Mouse (Mus musculus): ENCODE data around the gene Lage3. TPM values are rescaled to one million over a fixed set of nuclear protein-coding genes. Genes with fewer than 3 reads are reported as not detected.
A peak's percentile ranks its signal among the peaks of the same experiment; 100 is the strongest.

Lage3 gene
- polyA plus RNA-seq (2012; fragmentation: generic; extraction: Trizol): 41.6 TPM

GRCm38 (mm10) chrX:74353467-74353770, at the start of gene Lage3:
Gene Lage3, minus strand, starts transcription at chrX:74353618.
- H3K36me3 ChIP-seq (ENCODE audit: control insufficient read depth, insufficient read depth): no peaks in the 10 kb centered on the region
- TF ChIP-seq MYOD1 (IDR thresholded peaks at IDR 0.05; ENCODE audit: control insufficient read depth in 1 of 3, insufficient read length in 2 of 3, low read depth in 2 of 3) (no peak), MYOG (IDR thresholded peaks at IDR 0.05; ENCODE audit: control insufficient read depth in 1 of 3, insufficient read depth in 1 of 3, insufficient read length in 2 of 3, low read depth in 2 of 3) (no peak), POLR2A (IDR thresholded peaks at IDR 0.05; ENCODE audit: insufficient read length, low read depth) (peak; percentile 78), REST (IDR thresholded peaks at IDR 0.05; ENCODE audit: insufficient read depth, insufficient read length) (no peak), E2F4 (IDR thresholded peaks at IDR 0.05; ENCODE audit: insufficient read depth) (no peak), TCF12 (IDR thresholded peaks at IDR 0.05; ENCODE audit: insufficient read depth, poor library complexity, severe bottlenecking) (no peak), CEBPB (IDR thresholded peaks at IDR 0.05; ENCODE audit: insufficient read depth, poor library complexity, severe bottlenecking) (no peak), MAX (IDR thresholded peaks at IDR 0.05; ENCODE audit: low read depth) (no peak), USF1 (IDR thresholded peaks at IDR 0.05; ENCODE audit: low read depth) (no peak), SRF (IDR thresholded peaks at IDR 0.05; ENCODE audit: control insufficient read depth, insufficient read length, low read depth) (no peak), POLR2AphosphoS2 (IDR thresholded peaks at IDR 0.05; ENCODE audit: insufficient read length, low read depth) (peak; percentile 80), TCF3 (IDR thresholded peaks at IDR 0.05; ENCODE audit: insufficient read length, low read depth) (no peak)
- H3ac ChIP-seq (ENCODE audit: control insufficient read depth, insufficient read length): no peak within 1 kb of the TSS
- peaks cover 5% of the 10 kb centered on the region for H3K79me2 ChIP-seq (ENCODE audit: control insufficient read depth, insufficient read depth)
- H3K27me3 ChIP-seq (ENCODE audit: control insufficient read depth, insufficient read depth, insufficient read length): no peaks in the 10 kb centered on the region
- peak within 1 kb of the TSS; percentile 60 for H3K4me2 ChIP-seq (ENCODE audit: low read depth)
- peak within 1 kb of the TSS; percentile 43 for H3K4me3 ChIP-seq

GRCm38 (mm10) chrX:74400136-74400535, 46.7 kb upstream of the Lage3 start:
- Histone ChIP-seq H3K4me3 (no peak overlapping the region), H3K27me3 (ENCODE audit: control insufficient read depth, insufficient read depth, insufficient read length) (no peaks in the 10 kb centered on the region), H3K79me2 (ENCODE audit: control insufficient read depth, insufficient read depth) (no peaks in the 10 kb centered on the region), H3K4me2 (ENCODE audit: low read depth) (no peak overlapping the region), H3K36me3 (ENCODE audit: control insufficient read depth, insufficient read depth) (no peaks in the 10 kb centered on the region), H3ac (ENCODE audit: control insufficient read depth, insufficient read length) (no peak overlapping the region)
- TF ChIP-seq POLR2A (IDR thresholded peaks at IDR 0.05; ENCODE audit: insufficient read length, low read depth) (no peak), MYOG (IDR thresholded peaks at IDR 0.05; ENCODE audit: control insufficient read depth in 1 of 3, insufficient read depth in 1 of 3, insufficient read length in 2 of 3, low read depth in 2 of 3) (no peak), MAX (IDR thresholded peaks at IDR 0.05; ENCODE audit: low read depth) (no peak), MYOD1 (IDR thresholded peaks at IDR 0.05; ENCODE audit: control insufficient read depth in 1 of 3, insufficient read length in 2 of 3, low read depth in 2 of 3) (no peak)

DNA sequence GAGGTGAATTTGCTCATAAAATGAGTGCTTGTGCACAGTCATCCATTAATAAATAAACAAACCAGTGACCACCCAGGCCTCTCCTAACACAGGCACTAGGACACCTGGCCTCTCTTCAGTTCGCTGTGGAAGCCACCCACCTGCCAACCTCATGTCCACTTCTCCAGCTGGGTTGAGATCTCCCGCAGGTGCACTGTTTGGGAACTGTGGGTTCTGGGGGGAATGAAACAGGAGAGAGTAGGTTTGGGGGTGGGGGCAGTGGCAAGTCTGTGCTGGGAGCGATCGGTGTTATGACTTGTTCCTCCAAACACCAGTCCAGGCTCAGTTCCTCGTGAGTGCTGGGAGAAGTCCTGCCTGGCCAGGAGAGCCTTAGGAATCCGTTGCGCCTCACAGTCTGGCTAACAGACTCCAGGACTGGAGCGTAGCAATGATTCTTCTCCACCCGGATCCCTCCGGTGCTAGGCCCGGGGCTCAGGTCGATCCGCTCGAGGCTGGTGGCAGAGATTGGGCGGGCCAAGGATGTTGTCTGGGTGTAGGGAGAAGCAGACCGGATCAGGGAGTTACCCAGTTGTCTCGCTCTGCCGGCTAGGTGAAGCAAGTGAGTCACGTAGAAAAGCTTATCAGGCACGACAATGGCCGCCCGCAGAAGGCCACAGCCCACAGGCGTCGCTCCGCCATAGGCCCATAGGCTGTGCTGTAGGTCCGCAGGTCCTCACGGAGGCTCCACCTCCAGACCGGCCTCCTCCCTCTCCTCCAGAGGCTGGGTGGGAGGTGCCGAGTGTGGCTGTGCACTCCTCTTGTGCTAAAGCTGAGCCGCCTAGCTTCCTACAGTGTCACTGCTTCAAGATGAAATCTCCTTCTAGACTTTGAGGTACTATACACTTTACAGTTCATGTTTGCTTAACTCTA, 39.4 kb upstream of the Lage3 start, which contains the start of the genes Fam3a and Ikbkg:
Fam3a (minus strand) TSS at position 738 of the 909 bp plus-strand sequence.
Ikbkg (plus strand) TSS at position 756 of the 909 bp plus-strand sequence.
- no peak for TF ChIP-seq CEBPB (IDR thresholded peaks at IDR 0.05; ENCODE audit: insufficient read depth, poor library complexity, severe bottlenecking)
- TF ChIP-seq POLR2AphosphoS2 (IDR thresholded peaks at IDR 0.05; ENCODE audit: insufficient read length, low read depth): peak; percentile 85
- TF ChIP-seq REST (IDR thresholded peaks at IDR 0.05; ENCODE audit: insufficient read depth, insufficient read length): no peak
- peak; percentile 84 for TF ChIP-seq POLR2A (IDR thresholded peaks at IDR 0.05; ENCODE audit: insufficient read length, low read depth)
- Histone ChIP-seq H3ac (ENCODE audit: control insufficient read depth, insufficient read length) (no peak within 1 kb of the TSS), H3K27me3 (ENCODE audit: control insufficient read depth, insufficient read depth, insufficient read length) (no peaks in the 10 kb centered on the region), H3K4me2 (ENCODE audit: low read depth) (peak within 1 kb of the TSS; percentile 89), H3K79me2 (ENCODE audit: control insufficient read depth, insufficient read depth) (no peaks in the 10 kb centered on the region), H3K36me3 (ENCODE audit: control insufficient read depth, insufficient read depth) (no peaks in the 10 kb centered on the region), H3K4me3 (peak within 1 kb of the TSS; percentile 52)

GRCm38 (mm10) chrX:74388153-74388552, 34.7 kb upstream of the Lage3 start:
- Histone ChIP-seq H3ac (ENCODE audit: control insufficient read depth, insufficient read length) (no peak overlapping the region), H3K36me3 (ENCODE audit: control insufficient read depth, insufficient read depth) (no peaks in the 10 kb centered on the region), H3K27me3 (ENCODE audit: control insufficient read depth, insufficient read depth, insufficient read length) (no peaks in the 10 kb centered on the region), H3K4me2 (ENCODE audit: low read depth) (no peak overlapping the region), H3K79me2 (ENCODE audit: control insufficient read depth, insufficient read depth) (no peaks in the 10 kb centered on the region), H3K4me3 (no peak overlapping the region)
- TF ChIP-seq POLR2A (IDR thresholded peaks at IDR 0.05; ENCODE audit: insufficient read length, low read depth) (no peak), POLR2AphosphoS2 (IDR thresholded peaks at IDR 0.05; ENCODE audit: insufficient read length, low read depth) (no peak), SRF (IDR thresholded peaks at IDR 0.05; ENCODE audit: control insufficient read depth, insufficient read length, low read depth) (no peak), TCF3 (IDR thresholded peaks at IDR 0.05; ENCODE audit: insufficient read length, low read depth) (no peak), REST (IDR thresholded peaks at IDR 0.05; ENCODE audit: insufficient read depth, insufficient read length) (no peak), CEBPB (IDR thresholded peaks at IDR 0.05; ENCODE audit: insufficient read depth, poor library complexity, severe bottlenecking) (no peak), TCF12 (IDR thresholded peaks at IDR 0.05; ENCODE audit: insufficient read depth, poor library complexity, severe bottlenecking) (no peak), MAX (IDR thresholded peaks at IDR 0.05; ENCODE audit: low read depth) (no peak), E2F4 (IDR thresholded peaks at IDR 0.05; ENCODE audit: insufficient read depth) (no peak), USF1 (IDR thresholded peaks at IDR 0.05; ENCODE audit: low read depth) (no peak), MYOD1 (IDR thresholded peaks at IDR 0.05; ENCODE audit: control insufficient read depth in 1 of 3, insufficient read length in 2 of 3, low read depth in 2 of 3) (no peak), MYOG (IDR thresholded peaks at IDR 0.05; ENCODE audit: control insufficient read depth in 1 of 3, insufficient read depth in 1 of 3, insufficient read length in 2 of 3, low read depth in 2 of 3) (no peak)

GRCm38 (mm10) chrX:74384451-74384850, 31.0 kb upstream of the Lage3 start:
- no peaks in the 10 kb centered on the region for H3K27me3 ChIP-seq (ENCODE audit: control insufficient read depth, insufficient read depth, insufficient read length)
- H3K36me3 ChIP-seq (ENCODE audit: control insufficient read depth, insufficient read depth): no peaks in the 10 kb centered on the region
- no peak overlapping the region for H3K4me2 ChIP-seq (ENCODE audit: low read depth)
- no peak overlapping the region for H3K4me3 ChIP-seq
- no peak for TF ChIP-seq MAX (IDR thresholded peaks at IDR 0.05; ENCODE audit: low read depth)
- no peak for TF ChIP-seq TCF3 (IDR thresholded peaks at IDR 0.05; ENCODE audit: insufficient read length, low read depth)
- no peak for TF ChIP-seq POLR2AphosphoS2 (IDR thresholded peaks at IDR 0.05; ENCODE audit: insufficient read length, low read depth)
- TF ChIP-seq REST (IDR thresholded peaks at IDR 0.05; ENCODE audit: insufficient read depth, insufficient read length): no peak
- no peak for TF ChIP-seq USF1 (IDR thresholded peaks at IDR 0.05; ENCODE audit: low read depth)
- no peak for TF ChIP-seq E2F4 (IDR thresholded peaks at IDR 0.05; ENCODE audit: insufficient read depth)
- no peak for TF ChIP-seq MYOD1 (IDR thresholded peaks at IDR 0.05; ENCODE audit: control insufficient read depth in 1 of 3, insufficient read length in 2 of 3, low read depth in 2 of 3)
- TF ChIP-seq SRF (IDR thresholded peaks at IDR 0.05; ENCODE audit: control insufficient read depth, insufficient read length, low read depth): no peak
- no peak for TF ChIP-seq CEBPB (IDR thresholded peaks at IDR 0.05; ENCODE audit: insufficient read depth, poor library complexity, severe bottlenecking)
- TF ChIP-seq TCF12 (IDR thresholded peaks at IDR 0.05; ENCODE audit: insufficient read depth, poor library complexity, severe bottlenecking): no peak
- TF ChIP-seq POLR2A (IDR thresholded peaks at IDR 0.05; ENCODE audit: insufficient read length, low read depth): no peak
- no peak for TF ChIP-seq MYOG (IDR thresholded peaks at IDR 0.05; ENCODE audit: control insufficient read depth in 1 of 3, insufficient read depth in 1 of 3, insufficient read length in 2 of 3, low read depth in 2 of 3)
- no peak overlapping the region for H3ac ChIP-seq (ENCODE audit: control insufficient read depth, insufficient read length)
- H3K79me2 ChIP-seq (ENCODE audit: control insufficient read depth, insufficient read depth): no peaks in the 10 kb centered on the region
